ENCODE assay signal across 11 mouse cellular contexts in genomic region chr10:64130397-64131150, GRCm38 (mm10). TPM values are rescaled to one million over a fixed set of nuclear protein-coding genes. Genes with fewer than 3 reads are reported as not detected.
A peak's percentile ranks its signal among the peaks of the same experiment; 100 is the strongest.
DNase-seq lines count a peak whose midpoint lies in the region; ATAC-seq lines count a peak whose summit lies in the region.
"Had no signal": no experiment of that assay in that cellular context is flagged by ENCODE, and none has a peak within 500 bp of the region (broad histone marks: within the 10 kb centered on the region; RNA-seq: fewer than 3 reads in every experiment).

No protein-coding gene starts in this region.

- no peak overlapping the region for H3K4me3 ChIP-seq in forebrain, embryonic 14.5 days (ENCODE audit: low read depth, low read length)
- H3K4me3 ChIP-seq in midbrain, embryonic 16.5 days (ENCODE audit: low read depth, low read length), result no peak overlapping the region
- H3K4me3 ChIP-seq: heart, embryonic 10.5 days; limb, embryonic 13.5 days had no signal

- no peaks in the 10 kb centered on the region for H3K27me3 ChIP-seq in forebrain, embryonic 14.5 days (replicated peaks; ENCODE audit: control insufficient read depth, insufficient read depth, low read length)
- no peaks in the 10 kb centered on the region for H3K27me3 ChIP-seq in midbrain, embryonic 16.5 days (ENCODE audit: control insufficient read depth, insufficient read depth, low read depth, low read length)
- H3K27me3 ChIP-seq: CH12.LX; limb, embryonic 13.5 days had no signal

- no peak overlapping the region for H3K9ac ChIP-seq in forebrain, embryonic 14.5 days (ENCODE audit: low read length)
- no peak overlapping the region for H3K9ac ChIP-seq in midbrain, embryonic 16.5 days (ENCODE audit: low read depth, low read length)
- H3K9ac ChIP-seq: limb, embryonic 13.5 days had no signal

- intact Hi-C loops in left cerebral cortex, postnatal 4 days (cut with DNase I), result no loop called here
- intact Hi-C loops in left cerebral cortex, postnatal 36 days (cut with DNase I), result no loop called here

- no peaks in the 10 kb centered on the region for H3K36me3 ChIP-seq in forebrain, embryonic 14.5 days (ENCODE audit: control insufficient read depth, insufficient read depth, low read length)
- no peaks in the 10 kb centered on the region for H3K36me3 ChIP-seq in midbrain, embryonic 16.5 days (ENCODE audit: control insufficient read depth, insufficient read depth, low read length)
- H3K36me3 ChIP-seq: heart, embryonic 10.5 days; limb, embryonic 13.5 days had no signal

- no peak overlapping the region for H3K27ac ChIP-seq in forebrain, embryonic 14.5 days (ENCODE audit: low read depth, low read length)
- H3K27ac ChIP-seq in midbrain, embryonic 16.5 days (ENCODE audit: low read length), result no peak overlapping the region
- H3K27ac ChIP-seq: heart, embryonic 10.5 days; limb, embryonic 13.5 days had no signal

- whole genome bisulfite sequencing in forebrain, embryonic 14.5 days, result 41% methylated on average over 15 of the region's 15 CpGs
- WGBS in midbrain, embryonic 16.5 days, result 74% methylated on average over 15 of the region's 15 CpGs

- no peaks in the 10 kb centered on the region for H3K4me1 ChIP-seq in forebrain, embryonic 14.5 days (ENCODE audit: control insufficient read depth, insufficient read depth, low read length)
- no peaks in the 10 kb centered on the region for H3K4me1 ChIP-seq in midbrain, embryonic 16.5 days (ENCODE audit: control insufficient read depth, insufficient read depth, low read length)
- H3K4me1 ChIP-seq: heart, embryonic 10.5 days; limb, embryonic 13.5 days had no signal

- peak; percentile 89 for ATAC-seq in forebrain, embryonic 14.5 days
- peak; percentile 54; the same call in 1 of the 2 replicates for ATAC-seq in midbrain, embryonic 16.5 days
- ATAC-seq in erythroblast, adult 5-6 weeks (replicated peaks; ENCODE audit: low FRiP score, poor library complexity, severe bottlenecking), result no peak

- DNase-seq in left cerebral cortex, postnatal 4 days, result peak; percentile 84
- DNase-seq in left cerebral cortex, postnatal 36 days (ENCODE audit: low spot score in 2 of 2), result no peak
- peak; percentile 83 to 85 for DNase-seq in cerebellum, adult 18-20 months
- DNase-seq in forebrain, embryonic 14.5 days (ENCODE audit: low spot score), result peak; percentile 86
- no peak for DNase-seq in urinary bladder, postnatal 14 days (ENCODE audit: low spot score)
- DNase-seq in frontal cortex, postnatal 10 days (ENCODE audit: low spot score in 2 of 2), result no peak

- H3K9me3 ChIP-seq in forebrain, embryonic 14.5 days (replicated peaks; ENCODE audit: control insufficient read depth, low read length), result no peaks in the 10 kb centered on the region
- no peaks in the 10 kb centered on the region for H3K9me3 ChIP-seq in midbrain, embryonic 16.5 days (replicated peaks; ENCODE audit: control insufficient read depth, low read length, poor library complexity, severe bottlenecking)
- H3K9me3 ChIP-seq: heart, embryonic 10.5 days; limb, embryonic 13.5 days had no signal

- H3K4me2 ChIP-seq in forebrain, embryonic 14.5 days (ENCODE audit: low read length), result no peak overlapping the region
- no peak overlapping the region for H3K4me2 ChIP-seq in midbrain, embryonic 16.5 days (ENCODE audit: low read length)
- H3K4me2 ChIP-seq: limb, embryonic 13.5 days had no signal

RNA-seq across cellular contexts. Expression of gene Lrrtm3, which starts 40.5 kb away (rescaled TPM):
- total RNA-seq in left cerebral cortex, postnatal 4 days (2021), result 10 to 100 TPM; 39.5 to 45.9 TPM
- 10 to 100 TPM; 72.2 to 78.1 TPM for total RNA-seq in left cerebral cortex, postnatal 36 days (2021)
- polyA plus RNA-seq in forebrain, embryonic 14.5 days (2014; fragmentation: Nextera tagmentation; extraction: Ambion mirVana), result 10.5 and 17.6 TPM in 2 replicates
- polyA plus RNA-seq in midbrain, embryonic 16.5 days (2015; fragmentation: Nextera tagmentation; extraction: Ambion mirVana), result 41.9 and 51.7 TPM in 2 replicates
- total RNA-seq in erythroblast, adult 5-6 weeks (2015; ENCODE audit: low replicate concordance), result not detected in 2 replicates
- total RNA-seq in erythroblast, adult 5-6 weeks (2017; ENCODE audit: low replicate concordance), result not detected in 2 replicates
- total RNA-seq: CH12.LX had no signal

Comparison
In these comparisons a context has a peak if more than half of its experiments do, and no peak if none do; other contexts are left out.
1. DNase-seq: peak in left cerebral cortex, postnatal 4 days (single experiment), cerebellum, adult 18-20 months (2 of 2) and forebrain, embryonic 14.5 days (single experiment); none in left cerebral cortex, postnatal 36 days (0 of 2), urinary bladder, postnatal 14 days (single experiment) and frontal cortex, postnatal 10 days (0 of 2).
2. RNA of gene Lrrtm3, which starts 40.5 kb away (total RNA-seq): 72.2 to 78.1 TPM in left cerebral cortex, postnatal 36 days and 39.5 to 45.9 TPM in left cerebral cortex, postnatal 4 days; not detected in erythroblast, adult 5-6 weeks; every median in the first group is over 10 times any median in the second.